Mouse (Mus musculus): Measurements from ENCODE around the gene Cab39. TPM values are rescaled to one million over a fixed set of nuclear protein-coding genes. Genes with fewer than 3 reads are reported as not detected.
"Not testable (repeated sequence)": the region's sequence is repeated elsewhere in the genome, so short reads cannot be mapped to it uniquely, and the experiment has no call there.

The Cab39 gene
- polyA plus RNA-seq, 1 experiment from 2014 or later: 48.7 TPM

DNA sequence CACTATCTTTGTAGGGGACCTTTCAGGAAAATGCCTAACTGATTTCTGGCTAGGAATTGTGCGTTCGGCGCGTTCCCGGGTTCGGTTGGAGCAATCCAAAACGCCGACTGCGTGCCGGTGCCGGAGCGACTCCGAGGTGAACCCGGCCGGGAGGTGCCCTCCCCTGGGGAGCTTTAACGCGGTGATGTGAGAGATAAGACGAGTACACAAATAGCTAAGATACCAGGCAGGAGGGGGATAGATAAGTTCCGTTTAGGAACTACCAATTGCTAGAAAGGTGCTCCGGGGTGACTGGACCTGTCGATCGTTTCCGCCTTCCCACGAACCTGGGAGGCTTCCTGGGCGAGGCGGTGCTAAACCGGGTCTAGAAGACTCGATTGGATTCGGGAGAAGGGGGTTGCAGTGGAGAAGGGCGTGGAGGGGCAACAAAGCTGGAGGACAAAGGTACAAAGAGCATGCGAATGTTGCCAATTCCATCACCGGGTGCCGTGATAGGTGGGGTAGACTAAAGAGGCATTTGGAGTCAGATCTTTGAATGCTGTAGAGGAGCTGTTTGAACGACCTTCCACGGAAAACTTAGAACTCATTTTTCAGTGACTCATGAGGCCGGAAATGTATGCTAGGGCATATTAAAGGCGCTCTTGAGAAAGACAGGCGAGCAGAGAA lies 998 bp downstream of the Cab39 start:
- Histone ChIP-seq H3K9me3 (no peaks in the 10 kb centered on the region), H3K27me3 (no peaks in the 10 kb centered on the region), H3K4me2 (replicated peaks) (peak overlapping the region; percentile 75), H3K36me3 (no peaks in the 10 kb centered on the region), H3K27ac (peak overlapping the region; percentile 94), H3K9ac (peak overlapping the region; percentile 97), H3K4me3 (peak overlapping the region; percentile 97), H3K4me1 (peaks cover 3% of the 10 kb centered on the region; the same call in 1 of the 2 replicates)
- WGBS: under 1% methylated on average over 38 of the region's 38 CpGs
- no peak for ATAC-seq (ENCODE audit: insufficient number of reproducible peaks, insufficient read depth, low FRiP score, low TSS enrichment)

DNA sequence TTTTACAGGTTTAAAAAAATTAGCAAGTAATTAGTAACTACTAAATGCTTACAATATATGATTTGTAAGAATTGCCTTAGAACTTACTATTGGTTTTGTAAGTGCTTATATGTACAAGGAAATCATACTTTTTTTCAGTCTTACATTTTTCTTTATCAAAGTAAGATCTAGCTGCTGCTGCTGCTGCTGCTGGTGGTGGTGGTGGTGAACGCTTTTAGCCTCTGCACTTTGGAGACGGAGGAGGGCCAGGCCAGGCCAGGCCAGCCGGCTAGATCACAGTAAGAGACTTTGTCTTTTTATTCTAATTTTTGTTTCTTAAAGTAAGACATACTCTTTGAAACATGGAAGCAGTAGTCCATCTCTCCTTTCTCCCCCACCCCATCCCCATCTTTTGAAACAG lies 2.0 kb downstream of the Cab39 start:
- peak overlapping the region; percentile 5; the same call in 1 of the 2 replicates for H3K4me2 ChIP-seq (replicated peaks)
- WGBS: 71% methylated on average over 3 of the region's 3 CpGs

DNA sequence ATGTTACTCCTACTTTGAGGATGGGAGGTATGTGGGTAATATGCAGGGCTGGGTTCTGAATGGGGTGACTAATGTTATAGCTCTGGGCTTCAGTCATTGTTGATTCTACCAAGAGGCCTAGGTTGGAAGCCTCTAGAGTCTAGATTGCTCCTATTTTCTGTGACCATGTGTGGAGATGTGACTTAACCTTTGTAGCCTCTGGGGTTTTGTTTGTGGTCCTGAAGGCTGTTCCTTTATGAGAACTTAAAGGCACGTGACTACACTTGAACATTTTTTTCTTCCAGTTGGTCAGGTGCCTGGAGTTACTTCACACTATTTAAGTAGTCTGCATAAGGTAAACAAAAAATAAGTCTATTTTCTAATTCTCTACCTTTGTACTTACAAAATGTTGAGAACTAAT lies 6.5 kb downstream of the Cab39 start:
- no peak overlapping the region for H3K9ac ChIP-seq
- no peak for ATAC-seq (ENCODE audit: insufficient number of reproducible peaks, insufficient read depth, low FRiP score, low TSS enrichment)
- no peaks in the 10 kb centered on the region for H3K36me3 ChIP-seq
- H3K9me3 ChIP-seq: no peaks in the 10 kb centered on the region
- no peak overlapping the region for H3K27ac ChIP-seq
- peaks cover 3% of the 10 kb centered on the region; the same call in 1 of the 2 replicates for H3K4me1 ChIP-seq
- 68% methylated on average over 1 of the region's 1 CpGs for WGBS
- no peak overlapping the region for H3K4me3 ChIP-seq
- no peaks in the 10 kb centered on the region for H3K27me3 ChIP-seq
- H3K4me2 ChIP-seq (replicated peaks): no peak overlapping the region

More for the DNA sequence above, 2.0 kb downstream of the Cab39 start:
- Histone ChIP-seq H3K36me3 (no peaks in the 10 kb centered on the region), H3K27ac (no peak overlapping the region), H3K9ac (no peak overlapping the region), H3K27me3 (no peaks in the 10 kb centered on the region), H3K4me3 (0 out of 2 replicates have a peak overlapping the region, but pooled peaks have one; percentile 2), H3K9me3 (no peaks in the 10 kb centered on the region), H3K4me1 (peaks cover 3% of the 10 kb centered on the region; the same call in 1 of the 2 replicates)
- ATAC-seq (ENCODE audit: insufficient number of reproducible peaks, insufficient read depth, low FRiP score, low TSS enrichment): no peak

DNA sequence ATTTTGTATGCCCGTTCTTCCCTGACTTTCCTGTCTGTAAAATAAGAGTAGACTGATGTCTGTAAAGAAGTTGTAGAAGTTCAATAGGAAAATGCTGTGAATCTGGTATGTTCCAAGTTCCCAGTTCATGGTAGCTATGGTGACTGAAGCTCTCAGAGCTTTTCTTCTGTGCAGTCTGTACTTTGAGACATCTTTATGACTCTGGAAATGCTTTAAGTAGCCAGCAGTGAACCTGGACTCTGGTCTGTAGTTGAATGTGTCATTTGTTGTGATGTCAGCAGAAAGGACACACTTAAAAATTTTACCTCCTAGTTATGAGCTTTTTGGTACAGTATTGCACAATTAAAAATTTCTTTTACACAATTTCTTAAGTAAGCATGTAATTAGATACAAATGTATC lies 9.3 kb downstream of the Cab39 start:
- no peak overlapping the region for H3K9ac ChIP-seq
- H3K27me3 ChIP-seq: no peaks in the 10 kb centered on the region
- H3K4me3 ChIP-seq: no peak overlapping the region
- WGBS: 98% methylated on average over 1 of the region's 1 CpGs
- ATAC-seq (ENCODE audit: insufficient number of reproducible peaks, insufficient read depth, low FRiP score, low TSS enrichment): no peak
- H3K4me2 ChIP-seq (replicated peaks): no peak overlapping the region
- no peaks in the 10 kb centered on the region for H3K36me3 ChIP-seq
- no peaks in the 10 kb centered on the region for H3K9me3 ChIP-seq
- no peaks in the 10 kb centered on the region for H3K4me1 ChIP-seq
- H3K27ac ChIP-seq: no peak overlapping the region

DNA sequence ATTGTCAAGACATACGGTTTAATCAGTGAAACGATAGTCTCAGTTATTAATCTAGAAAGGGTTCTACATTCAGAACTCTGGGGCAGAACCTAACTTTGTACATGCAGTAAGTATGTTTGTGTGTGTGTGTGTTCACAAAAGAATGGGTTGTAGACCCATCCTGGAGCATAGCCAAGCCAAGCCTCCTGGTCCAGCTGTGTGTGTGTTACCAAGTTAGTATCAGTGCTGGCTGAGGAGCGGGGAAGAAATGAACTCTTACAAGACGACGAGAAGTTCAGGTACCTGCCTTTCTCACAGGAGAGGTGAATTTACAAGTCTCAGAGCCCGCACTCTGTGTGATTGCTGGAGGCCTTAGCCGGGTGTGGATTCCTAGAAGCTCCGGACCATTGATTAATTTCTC lies 11.3 kb downstream of the Cab39 start:
- Histone ChIP-seq H3K4me1 (no peaks in the 10 kb centered on the region), H3K4me3 (no peak overlapping the region), H3K27ac (no peak overlapping the region), H3K4me2 (replicated peaks) (no peak overlapping the region), H3K9me3 (no peaks in the 10 kb centered on the region), H3K27me3 (no peaks in the 10 kb centered on the region), H3K36me3 (no peaks in the 10 kb centered on the region), H3K9ac (no peak overlapping the region)
- 92% methylated on average over 8 of the region's 8 CpGs for WGBS
- ATAC-seq (ENCODE audit: insufficient number of reproducible peaks, insufficient read depth, low FRiP score, low TSS enrichment): no peak

DNA sequence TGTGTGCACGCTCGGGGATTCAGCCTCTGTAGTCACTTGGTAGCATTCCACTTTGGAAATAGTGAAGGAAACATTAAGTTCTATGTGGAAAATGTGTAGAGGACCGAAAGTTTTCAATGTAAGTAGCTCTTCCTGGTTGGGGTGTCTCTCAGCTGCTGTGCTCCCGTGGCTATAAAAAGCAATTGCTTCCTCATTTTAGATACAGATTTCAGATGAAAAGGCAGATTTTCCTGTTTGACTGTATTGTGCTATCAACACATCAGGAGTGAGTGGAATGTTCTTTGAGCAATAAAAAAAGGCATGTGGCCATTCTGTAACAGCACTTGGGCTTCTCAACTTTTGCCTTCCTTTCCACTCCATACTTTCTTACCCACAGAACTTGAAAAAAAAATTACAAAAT lies 16.0 kb downstream of the Cab39 start:
- Histone ChIP-seq H3K27ac (no peak overlapping the region), H3K9ac (no peak overlapping the region), H3K4me2 (replicated peaks) (no peak overlapping the region), H3K4me1 (no peaks in the 10 kb centered on the region), H3K4me3 (no peak overlapping the region), H3K36me3 (no peaks in the 10 kb centered on the region), H3K27me3 (no peaks in the 10 kb centered on the region), H3K9me3 (no peaks in the 10 kb centered on the region)
- 79% methylated on average over 4 of the region's 4 CpGs for WGBS
- no peak for ATAC-seq (ENCODE audit: insufficient number of reproducible peaks, insufficient read depth, low FRiP score, low TSS enrichment)

DNA sequence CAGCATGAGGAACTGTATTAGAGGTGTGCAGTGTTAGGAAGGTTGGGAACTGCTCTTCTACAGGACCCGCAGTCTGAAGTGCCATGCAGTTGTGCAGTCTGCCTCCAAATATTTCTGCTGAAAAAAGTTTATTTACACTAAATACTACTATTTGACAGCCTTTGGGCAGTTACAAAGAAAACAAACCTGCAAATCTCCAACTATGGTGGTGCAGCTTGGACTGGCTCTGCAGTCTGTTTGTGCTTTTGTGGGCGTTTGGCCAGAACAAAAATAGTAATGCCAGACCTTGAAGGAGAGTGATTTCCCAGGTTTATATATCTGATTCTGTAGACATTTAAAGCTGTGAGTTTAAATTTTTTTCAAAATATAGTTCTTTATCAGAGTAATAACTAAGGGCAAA lies 17.1 kb downstream of the Cab39 start:
- Histone ChIP-seq H3K9ac (no peak overlapping the region), H3K27ac (no peak overlapping the region), H3K36me3 (no peaks in the 10 kb centered on the region), H3K4me3 (no peak overlapping the region), H3K9me3 (no peaks in the 10 kb centered on the region), H3K4me2 (replicated peaks) (no peak overlapping the region), H3K4me1 (no peaks in the 10 kb centered on the region), H3K27me3 (no peaks in the 10 kb centered on the region)
- 77% methylated on average over 2 of the region's 2 CpGs for WGBS
- no peak for ATAC-seq (ENCODE audit: insufficient number of reproducible peaks, insufficient read depth, low FRiP score, low TSS enrichment)

DNA sequence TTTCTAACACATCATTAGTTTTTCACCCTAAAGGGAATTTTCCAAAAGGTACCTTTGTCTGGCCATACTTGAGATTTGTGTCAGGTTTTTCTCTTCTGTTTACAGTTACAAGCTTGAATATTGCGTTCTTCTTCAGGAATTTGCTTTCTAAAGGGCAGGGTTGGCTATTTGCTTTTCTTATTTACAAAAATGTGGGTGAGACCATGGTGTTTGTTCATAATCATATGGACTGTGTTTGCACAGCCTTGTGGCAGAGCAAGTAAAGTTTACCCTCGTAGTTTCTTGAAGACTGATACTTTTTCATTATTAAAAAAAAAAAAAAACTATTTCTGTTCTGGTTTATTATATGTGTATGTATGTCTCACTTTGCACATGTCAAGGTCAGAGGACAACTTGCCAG lies 17.5 kb downstream of the Cab39 start:
- no peaks in the 10 kb centered on the region for H3K27me3 ChIP-seq
- no peak for ATAC-seq (ENCODE audit: insufficient number of reproducible peaks, insufficient read depth, low FRiP score, low TSS enrichment)
- no peak overlapping the region for H3K9ac ChIP-seq
- H3K27ac ChIP-seq: no peak overlapping the region
- H3K4me2 ChIP-seq (replicated peaks): no peak overlapping the region
- no peak overlapping the region for H3K4me3 ChIP-seq
- H3K9me3 ChIP-seq: no peaks in the 10 kb centered on the region
- WGBS: 85% methylated on average over 2 of the region's 2 CpGs
- no peaks in the 10 kb centered on the region for H3K4me1 ChIP-seq
- H3K36me3 ChIP-seq: no peaks in the 10 kb centered on the region

DNA sequence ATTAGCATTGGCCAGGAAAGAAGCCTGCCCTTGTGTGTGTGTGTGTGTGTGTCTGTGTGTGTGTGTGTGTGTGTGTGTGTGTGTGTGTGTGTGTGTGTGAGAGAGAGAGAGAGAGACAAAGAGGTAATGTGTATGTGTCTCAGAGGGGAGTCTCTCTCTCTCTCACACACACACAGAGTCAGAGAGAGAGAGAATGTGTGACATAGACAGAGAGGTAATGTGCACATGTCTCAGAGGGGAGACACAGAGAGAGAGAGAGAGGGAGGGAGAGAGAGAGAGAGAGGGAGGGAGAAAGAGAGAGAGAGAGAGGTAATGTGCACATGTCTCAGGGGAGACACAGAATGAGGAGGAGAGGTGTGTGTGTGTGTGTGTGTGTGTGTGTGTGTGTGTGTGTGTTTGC lies 21.0 kb downstream of the Cab39 start:
- H3K27me3 ChIP-seq; H3K9ac ChIP-seq; H3K36me3 ChIP-seq; H3K27ac ChIP-seq; H3K4me1 ChIP-seq; ATAC-seq (ENCODE audit: insufficient number of reproducible peaks, insufficient read depth, low FRiP score, low TSS enrichment); H3K4me2 ChIP-seq (replicated peaks); H3K9me3 ChIP-seq; H3K4me3 ChIP-seq: not testable (repeated sequence)

DNA sequence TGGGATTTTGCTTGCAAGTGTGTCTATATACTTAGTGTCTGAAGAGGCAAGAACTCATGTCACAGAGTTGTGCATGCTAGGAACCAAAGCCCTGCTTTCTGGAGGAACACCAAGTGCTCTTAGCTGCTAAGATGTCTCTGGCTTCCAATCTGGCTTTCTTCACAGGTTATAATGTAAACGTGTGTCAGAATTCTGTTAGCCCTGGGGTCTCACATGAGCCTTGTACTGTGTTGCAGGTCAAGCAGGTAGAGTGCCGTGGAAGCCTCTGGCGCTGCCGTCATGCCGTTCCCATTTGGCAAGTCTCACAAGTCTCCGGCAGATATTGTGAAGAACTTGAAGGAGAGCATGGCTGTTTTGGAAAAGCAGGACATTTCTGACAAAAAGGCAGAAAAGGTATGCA lies 24.9 kb downstream of the Cab39 start:
- no peak for ATAC-seq (ENCODE audit: insufficient number of reproducible peaks, insufficient read depth, low FRiP score, low TSS enrichment)
- no peaks in the 10 kb centered on the region for H3K27me3 ChIP-seq
- H3K27ac ChIP-seq: no peak overlapping the region
- H3K4me3 ChIP-seq: no peak overlapping the region
- no peaks in the 10 kb centered on the region for H3K9me3 ChIP-seq
- H3K4me2 ChIP-seq (replicated peaks): no peak overlapping the region
- H3K36me3 ChIP-seq: peaks cover 33% of the 10 kb centered on the region
- no peak overlapping the region for H3K9ac ChIP-seq
- H3K4me1 ChIP-seq: no peaks in the 10 kb centered on the region
- 87% methylated on average over 6 of the region's 6 CpGs for WGBS

DNA sequence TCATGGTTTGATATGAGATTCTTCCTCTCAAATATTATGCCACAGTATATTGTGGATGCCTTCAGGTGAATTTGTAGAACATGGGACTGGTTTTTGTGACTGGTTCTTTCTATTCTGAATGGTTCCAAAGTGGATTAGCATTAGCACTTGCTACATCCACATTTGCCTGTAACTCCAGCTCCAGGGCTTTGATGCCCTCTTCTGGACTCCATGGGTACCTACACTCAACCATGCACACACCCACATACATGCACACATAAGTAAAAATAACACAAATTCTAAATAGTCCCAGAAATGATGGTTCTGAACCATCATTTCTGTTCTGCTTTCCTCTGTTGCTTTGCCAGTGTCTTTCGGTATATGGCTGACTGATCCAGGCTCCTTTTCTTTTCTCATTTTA lies 26.5 kb downstream of the Cab39 start:
- Histone ChIP-seq H3K4me1 (no peaks in the 10 kb centered on the region), H3K27ac (no peak overlapping the region), H3K4me2 (replicated peaks) (no peak overlapping the region), H3K9me3 (no peaks in the 10 kb centered on the region), H3K9ac (no peak overlapping the region), H3K27me3 (no peaks in the 10 kb centered on the region), H3K36me3 (peaks cover 37% of the 10 kb centered on the region), H3K4me3 (no peak overlapping the region)
- no peak for ATAC-seq (ENCODE audit: insufficient number of reproducible peaks, insufficient read depth, low FRiP score, low TSS enrichment)
- WGBS: 96% methylated on average over 1 of the region's 1 CpGs

DNA sequence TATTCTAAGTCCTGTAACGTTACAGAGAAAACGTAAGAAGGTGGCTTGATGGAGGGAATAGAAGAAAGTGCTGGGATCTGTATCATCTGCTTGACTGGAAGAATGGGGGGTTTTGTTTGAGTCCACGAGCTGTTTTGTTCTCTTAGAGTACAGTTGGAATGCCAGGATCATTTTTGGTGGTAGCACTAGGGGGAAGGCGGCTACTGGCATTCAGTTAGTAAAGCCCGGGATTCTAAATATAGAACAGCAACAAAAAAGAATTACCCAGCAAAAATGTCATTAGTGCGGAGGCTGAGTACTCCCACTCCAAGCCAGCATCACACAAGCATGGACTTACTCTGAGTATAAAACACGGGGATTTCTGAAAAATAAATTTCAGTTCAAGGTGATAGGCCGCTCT lies 29.0 kb downstream of the Cab39 start:
- Histone ChIP-seq H3K27ac (no peak overlapping the region), H3K4me3 (no peak overlapping the region), H3K27me3 (no peaks in the 10 kb centered on the region), H3K4me2 (replicated peaks) (no peak overlapping the region), H3K36me3 (peaks cover 37% of the 10 kb centered on the region), H3K9me3 (no peaks in the 10 kb centered on the region), H3K4me1 (no peaks in the 10 kb centered on the region), H3K9ac (no peak overlapping the region)
- ATAC-seq (ENCODE audit: insufficient number of reproducible peaks, insufficient read depth, low FRiP score, low TSS enrichment): no peak
- 95% methylated on average over 8 of the region's 8 CpGs for WGBS
